Comparison of ENCODE assay signal across 21 mouse cellular contexts in genomic region chr8:45197294-45197693, GRCm38 (mm10).
"Had no signal": no experiment of that assay in that cellular context is flagged by ENCODE, and none has a peak within 500 bp of the region (broad histone marks: within the 10 kb centered on the region; RNA-seq: fewer than 3 reads in every experiment).

No protein-coding gene starts in this region.

- DNase-seq: lung, adult 2 months; lung, postnatal 14 days; lung, postnatal 36 days; midbrain, embryonic 14.5 days; retina, postnatal 1 day; right cerebral cortex, adult 18-20 months; right cerebral cortex, postnatal 25 days; right cerebral cortex, postnatal 4 days; spleen, adult 18-20 months; thymus, adult 18-20 months; thymus, postnatal 14 days; thymus, postnatal 36 days had no signal

- H3K9me3 ChIP-seq: lung, embryonic 15.5 days; midbrain, embryonic 10.5 days; midbrain, embryonic 12.5 days; neural tube, embryonic 13.5 days; neural tube, embryonic 15.5 days had no signal

- H3K4me2 ChIP-seq: lung, embryonic 15.5 days; midbrain, embryonic 12.5 days; neural tube, embryonic 13.5 days; neural tube, embryonic 15.5 days had no signal

- H3K9ac ChIP-seq: lung, embryonic 15.5 days; midbrain, embryonic 12.5 days; neural tube, embryonic 13.5 days; neural tube, embryonic 15.5 days had no signal

- H3K27ac ChIP-seq: lung, embryonic 15.5 days; macrophage; midbrain, embryonic 10.5 days; midbrain, embryonic 12.5 days; neural tube, embryonic 13.5 days; neural tube, embryonic 15.5 days had no signal

- H3K4me1 ChIP-seq: lung, embryonic 15.5 days; midbrain, embryonic 10.5 days; midbrain, embryonic 12.5 days had no signal

- H3K4me3 ChIP-seq: lung, embryonic 15.5 days; midbrain, embryonic 10.5 days; midbrain, embryonic 12.5 days; myocyte; neural tube, embryonic 13.5 days; neural tube, embryonic 15.5 days had no signal

- H3K36me3 ChIP-seq: lung, embryonic 15.5 days; midbrain, embryonic 10.5 days; midbrain, embryonic 12.5 days; neural tube, embryonic 13.5 days; neural tube, embryonic 15.5 days had no signal

- ATAC-seq: lung, postnatal 0 days; midbrain, embryonic 16.5 days had no signal

- H3K27me3 ChIP-seq: lung, embryonic 15.5 days; midbrain, embryonic 12.5 days; neural tube, embryonic 13.5 days; neural tube, embryonic 15.5 days had no signal
